Mouse (Mus musculus): ENCODE measurements around the gene Cacng8.

Gene Cacng8

DNA sequence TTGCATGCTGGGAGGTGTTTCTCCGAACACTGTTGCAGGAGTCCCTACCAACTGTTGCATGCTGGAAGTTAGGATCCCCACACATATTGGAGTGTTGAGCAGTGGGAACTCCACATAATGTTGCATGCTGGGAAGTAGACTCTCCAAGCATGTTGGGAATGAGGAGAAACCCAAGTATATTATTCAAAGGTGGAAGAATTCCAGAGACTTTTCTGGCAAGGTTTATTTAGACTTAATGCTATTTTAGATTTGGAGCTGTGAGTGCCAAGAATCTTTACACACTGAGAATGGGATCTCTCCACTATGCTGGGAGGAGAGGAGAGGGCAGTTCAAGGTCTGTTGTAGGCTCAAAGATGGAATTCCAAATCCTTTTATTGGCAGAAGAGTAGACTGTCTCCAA lies 41.6 kb downstream of the Cacng8 start:
- DNase-seq (ENCODE audit: low spot score in 2 of 2), result no peak

DNA sequence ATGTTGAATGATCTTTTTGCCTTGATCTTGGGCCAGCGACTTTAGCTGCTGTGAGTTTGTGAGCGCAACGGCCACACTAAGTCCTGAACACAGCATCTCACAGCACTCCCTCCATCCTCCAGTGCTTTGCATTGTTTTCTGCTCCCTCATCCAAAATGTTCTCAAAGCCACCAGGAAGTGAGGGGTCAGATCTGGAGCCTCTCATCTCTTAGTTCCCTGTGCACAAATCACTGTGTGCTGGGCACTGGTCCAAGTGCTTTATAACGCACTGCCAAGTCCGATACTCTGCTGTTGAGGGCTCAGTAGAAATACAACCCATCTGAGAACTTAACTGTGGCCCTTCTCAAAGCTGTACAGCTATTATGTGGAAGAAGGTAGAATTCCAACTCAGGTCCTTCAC lies 47.5 kb downstream of the Cacng8 start:
- DNase-seq (ENCODE audit: low spot score in 2 of 2), result no peak

DNA sequence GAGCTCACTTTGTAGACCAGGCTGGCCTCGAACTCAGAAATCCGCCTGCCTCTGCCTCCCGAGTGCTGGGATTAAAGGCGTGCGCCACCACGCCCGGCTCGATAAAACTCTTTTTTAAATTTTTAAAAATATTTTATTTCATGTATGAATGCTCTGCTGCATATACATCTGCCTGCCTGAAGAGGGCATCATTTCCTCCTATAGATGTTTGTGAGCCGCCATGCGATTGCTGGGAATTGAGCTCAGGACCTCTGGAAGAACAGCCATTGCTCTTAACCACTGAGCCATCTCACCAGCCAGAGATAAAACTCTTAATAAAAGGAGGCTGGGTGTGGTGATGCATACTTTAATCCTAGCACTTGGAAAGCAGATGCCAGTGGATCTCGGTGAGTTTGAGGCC lies 49.5 kb downstream of the Cacng8 start:
- no peak for DNase-seq (ENCODE audit: low spot score in 2 of 2)

DNA sequence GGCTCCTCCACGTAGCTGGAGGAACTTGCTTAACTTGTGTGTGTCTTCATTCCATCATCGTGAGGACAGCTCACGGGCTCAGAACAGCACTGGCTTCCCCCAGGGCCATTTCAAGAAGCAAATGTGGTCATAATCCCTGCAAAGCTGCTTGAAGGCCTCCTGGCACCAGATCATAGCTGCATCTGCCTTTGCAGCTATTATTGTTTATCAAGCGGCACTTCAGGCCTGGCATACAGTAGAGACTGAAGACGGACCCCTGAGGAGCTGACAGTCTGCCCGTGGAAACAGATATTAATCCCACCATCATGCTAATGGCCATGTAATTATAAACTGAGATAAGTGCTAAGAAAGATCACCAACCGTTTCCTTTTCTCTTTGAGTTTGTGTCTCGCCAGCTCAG lies 50.0 kb downstream of the Cacng8 start:
- DNase-seq (ENCODE audit: low spot score in 2 of 2), result no peak

DNA sequence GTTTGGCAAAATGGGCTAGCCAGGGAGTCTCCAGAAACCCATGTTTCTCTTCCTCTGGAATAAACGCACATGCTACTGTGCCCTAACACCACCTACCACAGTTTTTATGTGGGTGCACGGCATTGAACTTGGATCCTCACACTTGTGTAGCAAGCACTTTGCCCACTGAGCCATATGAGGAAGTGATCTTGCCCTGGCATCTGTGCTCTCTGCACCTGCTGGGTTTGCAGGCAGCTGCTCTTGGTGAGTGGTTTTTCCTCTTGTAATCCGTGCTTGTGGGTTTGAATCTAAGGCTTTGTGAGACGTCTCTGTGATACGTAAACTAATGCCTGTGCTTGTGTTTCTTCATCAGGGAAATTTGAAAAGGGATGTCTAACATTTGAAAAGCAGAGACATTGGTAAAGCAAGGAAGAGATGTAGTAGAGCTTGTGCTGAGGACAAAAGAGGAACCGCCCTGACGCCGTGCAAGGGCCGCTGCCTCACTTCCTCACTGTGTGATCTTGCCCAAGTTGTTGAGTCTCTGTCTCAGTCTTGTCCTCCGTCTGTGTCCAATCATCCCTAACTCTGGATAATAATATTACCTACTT lies 52.1 kb downstream of the Cacng8 start:
- no peak for DNase-seq (ENCODE audit: low spot score in 2 of 2)

DNA sequence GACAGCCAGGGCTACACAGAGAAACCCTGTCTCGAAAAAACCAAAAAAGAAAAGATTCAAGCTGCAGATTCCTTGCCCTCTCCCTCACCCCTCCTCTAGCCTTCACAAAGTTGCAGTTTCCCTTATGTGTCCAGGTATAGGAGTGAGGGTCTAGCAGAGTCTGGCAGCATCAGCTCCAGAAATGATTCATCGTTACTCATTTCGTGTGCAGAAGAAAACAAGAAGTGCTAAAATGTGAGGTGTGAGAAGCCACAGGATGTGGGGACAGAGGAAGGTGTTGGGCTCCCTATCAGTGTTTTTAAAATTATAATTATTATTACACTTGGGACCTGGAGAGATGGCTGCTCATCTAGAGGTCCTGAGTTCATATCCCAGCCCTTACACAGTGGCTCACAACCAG lies 54.2 kb downstream of the Cacng8 start:
- no peak for DNase-seq (ENCODE audit: low spot score in 2 of 2)

DNA sequence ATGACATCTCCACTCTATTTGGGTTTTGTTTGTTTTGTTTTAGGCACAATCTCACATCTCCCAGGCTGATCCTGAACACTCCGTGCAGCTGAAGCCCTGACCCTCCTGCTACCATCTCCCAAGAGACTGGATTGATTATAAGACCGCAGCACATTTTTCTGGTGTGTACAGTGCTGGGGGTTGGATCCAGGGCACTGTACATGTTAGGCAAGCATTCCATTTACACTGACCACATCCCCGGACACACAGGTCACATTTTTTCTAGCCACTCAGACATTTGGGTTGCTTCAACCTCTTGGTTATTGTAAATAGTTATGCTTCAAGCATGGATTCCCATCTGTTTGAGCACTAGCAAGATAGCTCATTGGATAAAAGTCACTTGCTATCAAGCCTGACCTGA lies 56.1 kb downstream of the Cacng8 start:
- DNase-seq (ENCODE audit: low spot score in 2 of 2), result no peak

DNA sequence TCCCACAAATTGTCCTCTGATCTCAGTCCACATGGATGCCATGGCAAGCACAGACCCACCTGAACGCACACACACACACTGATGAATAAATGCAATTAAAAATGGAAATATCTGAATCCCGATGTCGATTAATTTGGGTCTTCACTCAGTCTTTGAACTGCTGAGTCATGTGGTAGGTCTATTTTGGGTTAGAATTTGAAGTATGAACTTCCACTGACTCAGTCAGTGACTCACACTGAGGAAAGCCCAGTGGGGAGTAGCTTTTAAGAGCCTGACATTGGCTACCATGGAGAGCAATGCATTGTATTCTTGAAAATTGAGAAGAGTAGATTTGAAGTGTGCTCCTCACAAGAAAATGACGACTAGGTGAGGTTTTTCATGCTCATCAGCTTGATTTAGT lies 56.5 kb downstream of the Cacng8 start:
- DNase-seq (ENCODE audit: low spot score in 2 of 2), result no peak

DNA sequence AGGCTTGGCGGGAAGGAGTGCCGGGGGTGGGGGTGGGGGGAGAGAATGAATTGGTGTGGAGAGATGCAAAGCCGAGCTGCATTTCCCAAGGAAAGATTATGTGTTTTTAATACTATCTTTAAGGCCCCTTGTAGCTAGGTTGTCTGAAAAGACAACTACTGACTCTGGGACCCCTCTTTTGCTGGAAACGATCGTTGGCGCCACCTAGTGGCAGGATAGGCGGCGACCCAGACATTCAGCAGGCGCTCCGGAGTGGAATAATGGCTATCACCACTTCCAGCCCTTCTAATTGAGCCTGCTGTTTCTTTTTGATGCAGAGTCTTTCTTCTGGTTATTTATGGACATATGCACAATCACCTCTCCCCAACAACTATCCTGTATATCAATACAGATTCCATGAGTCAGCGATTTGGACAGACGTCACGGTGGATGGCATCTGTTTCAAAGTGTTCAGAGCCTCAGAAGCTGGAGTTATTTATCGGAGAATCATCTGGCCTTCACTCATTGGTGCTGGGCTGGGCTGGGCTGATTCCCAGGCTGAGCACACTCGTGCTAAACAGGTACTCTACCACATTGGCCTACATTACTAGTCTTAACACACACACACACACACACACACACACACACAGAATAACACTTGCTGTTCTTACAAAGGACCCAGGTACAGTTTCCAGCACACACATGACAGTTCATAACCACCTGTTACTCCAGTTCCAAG lies 58.4 kb downstream of the Cacng8 start:
- peak; percentile 80 to 88 for DNase-seq (ENCODE audit: low spot score in 2 of 2)

DNA sequence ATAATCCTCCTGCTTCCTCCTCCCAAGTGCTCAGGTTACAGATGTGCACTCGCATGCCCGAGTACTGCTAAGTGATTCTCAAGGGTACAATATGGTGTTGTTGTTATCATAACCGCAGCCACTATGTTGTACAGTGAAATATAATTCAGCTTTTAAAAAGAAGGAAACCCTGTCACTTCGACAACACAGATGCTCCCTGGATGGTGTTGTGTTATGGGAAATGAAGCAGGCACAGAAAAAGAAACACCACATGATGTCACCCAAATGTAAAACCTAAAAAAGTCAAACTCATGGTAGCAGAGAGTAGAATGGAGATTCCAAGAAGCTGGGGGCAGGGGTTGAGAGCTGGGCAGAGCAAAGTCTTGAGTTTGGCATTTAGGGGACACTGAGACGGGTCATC lies 60.2 kb downstream of the Cacng8 start:
- no peak for DNase-seq (ENCODE audit: low spot score in 2 of 2)

DNA sequence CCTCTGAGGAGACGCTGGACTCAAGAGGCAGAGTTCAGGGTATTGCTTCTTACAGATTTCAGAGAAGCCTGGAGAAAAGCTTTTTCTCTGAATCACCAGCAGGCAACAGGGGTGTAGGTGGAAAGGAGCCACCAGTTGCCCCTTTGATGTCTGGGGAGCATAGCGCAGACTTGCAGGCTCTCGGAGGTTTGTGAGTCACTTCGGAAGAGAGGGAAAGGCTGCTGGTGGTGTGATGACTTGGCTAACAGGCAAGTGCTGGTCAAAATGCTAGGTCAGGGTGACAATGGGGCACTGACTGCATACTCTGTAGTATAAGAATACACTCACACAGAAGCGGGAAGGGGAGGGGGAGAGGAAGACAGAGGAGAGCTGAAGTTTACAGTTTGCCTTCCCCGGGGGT lies 60.7 kb downstream of the Cacng8 start:
- no peak for DNase-seq (ENCODE audit: low spot score in 2 of 2)

DNA sequence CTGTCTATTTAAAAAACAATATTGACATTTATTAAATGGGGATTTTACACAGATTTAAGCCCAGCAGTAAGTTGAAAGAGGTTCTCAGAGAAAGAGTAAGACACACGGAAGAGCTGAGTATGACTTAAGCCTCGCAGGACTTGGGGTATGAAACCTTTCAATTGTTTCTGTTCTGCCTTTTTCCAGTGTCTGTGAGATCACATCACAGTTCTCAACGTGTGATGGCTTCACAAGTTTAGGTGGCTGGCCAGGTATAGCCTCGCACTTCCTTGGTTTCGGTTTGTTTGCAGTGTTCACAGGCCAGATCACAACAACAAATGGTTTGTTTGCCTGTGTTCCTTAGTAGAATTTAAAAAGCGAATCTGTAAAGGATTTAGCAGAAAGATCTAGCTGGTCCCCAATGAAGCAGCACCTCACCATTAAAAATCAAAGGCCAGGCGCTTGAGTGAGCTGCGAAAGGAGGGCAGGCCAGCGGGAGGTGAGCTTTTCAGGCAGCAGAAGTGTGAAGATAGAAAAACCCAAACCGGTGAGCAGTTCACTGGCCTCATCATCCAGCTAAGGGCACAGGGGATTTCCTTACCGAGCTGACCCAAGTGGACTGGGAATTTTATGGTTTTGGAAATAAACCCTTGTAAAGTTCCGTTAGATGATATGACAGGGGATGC lies 62.5 kb downstream of the Cacng8 start:
- DNase-seq (ENCODE audit: low spot score in 2 of 2), result no peak

DNA sequence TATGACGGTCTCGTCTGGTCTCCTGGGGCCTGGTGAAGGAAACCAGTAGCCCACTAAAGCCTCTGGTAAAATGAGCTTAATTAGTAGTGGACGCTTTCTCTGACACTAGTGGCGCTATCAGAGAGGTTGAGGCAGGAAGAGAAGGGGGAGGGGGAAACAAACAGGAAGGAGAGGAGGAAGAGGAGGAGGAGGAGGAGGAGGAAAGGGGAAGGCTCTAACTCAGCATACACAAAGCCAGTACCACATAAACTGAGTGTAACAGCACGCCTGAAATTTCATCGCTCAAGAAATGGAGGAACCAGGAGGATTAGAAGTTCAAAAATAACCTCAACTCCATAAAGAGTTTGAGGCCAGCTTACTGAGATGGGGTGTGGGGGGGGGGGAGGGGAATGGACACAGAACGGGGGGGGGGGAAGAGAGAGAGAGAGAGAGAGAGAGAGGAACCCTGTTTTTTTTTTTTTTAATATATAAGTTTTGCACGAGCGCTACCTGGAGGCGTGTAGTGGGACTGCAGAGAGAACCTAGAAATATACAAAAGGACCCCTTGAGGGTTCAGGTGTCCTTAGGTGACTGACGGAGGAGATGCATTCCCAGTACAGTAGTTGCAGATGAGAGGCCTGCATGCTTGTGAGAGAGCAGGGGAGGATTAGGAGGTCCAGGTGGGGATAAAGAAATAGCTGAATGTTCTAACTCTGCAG lies 63.2 kb downstream of the Cacng8 start:
- DNase-seq (ENCODE audit: low spot score in 2 of 2), result no peak

DNA sequence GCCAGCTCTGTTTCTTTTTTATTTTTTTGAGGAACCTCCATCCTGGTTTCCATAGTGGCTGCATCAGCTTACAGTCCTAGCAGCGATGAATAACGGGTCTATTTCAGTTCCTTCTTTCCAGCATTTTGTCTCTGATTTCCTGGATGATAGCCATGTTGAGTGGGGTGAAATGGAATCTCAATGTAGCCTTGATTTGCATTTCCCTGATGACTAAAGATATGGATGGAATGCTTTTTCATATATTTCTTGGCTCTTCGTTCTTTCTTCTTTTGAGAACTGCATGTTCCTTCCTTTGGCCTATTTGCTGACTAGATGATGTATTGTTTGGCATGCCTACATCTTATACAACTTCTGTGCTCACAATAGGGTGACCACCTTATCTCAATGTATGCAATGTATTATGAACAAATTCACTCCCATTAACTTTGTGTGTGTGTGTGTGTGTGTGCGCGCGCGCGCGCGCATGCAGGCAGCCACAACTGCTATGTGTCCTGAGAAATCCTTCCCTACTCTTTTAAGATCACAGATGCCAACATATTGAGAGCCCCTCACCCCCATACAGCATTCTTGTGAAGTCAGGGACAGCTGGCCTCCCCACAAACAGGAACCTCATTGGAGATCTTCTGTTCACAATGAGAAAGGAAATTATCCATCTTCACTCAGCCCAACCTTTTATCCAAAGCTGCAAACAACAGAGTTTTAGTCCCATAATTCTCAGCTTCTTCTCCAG lies 66.8 kb downstream of the Cacng8 start:
- DNase-seq (ENCODE audit: low spot score in 2 of 2), result no peak

DNA sequence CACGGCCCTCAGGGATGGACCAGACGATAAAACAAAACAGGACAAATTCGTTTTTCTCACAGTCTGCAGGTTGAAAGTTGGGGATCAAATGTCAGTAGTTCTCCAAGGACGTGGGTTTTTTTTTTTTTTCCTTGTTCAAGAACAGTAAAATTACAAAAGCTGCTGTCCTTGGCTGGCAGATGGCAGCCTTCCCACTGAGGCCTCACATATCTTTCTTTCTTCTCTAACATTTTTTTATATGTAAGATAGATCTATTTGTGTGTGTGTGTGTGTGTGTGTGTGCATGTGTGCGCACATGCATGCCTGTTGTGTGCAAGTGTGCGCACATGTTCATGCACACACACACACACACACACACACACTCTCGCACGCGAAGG lies 67.3 kb downstream of the Cacng8 start:
- no peak for DNase-seq (ENCODE audit: low spot score in 2 of 2)

DNA sequence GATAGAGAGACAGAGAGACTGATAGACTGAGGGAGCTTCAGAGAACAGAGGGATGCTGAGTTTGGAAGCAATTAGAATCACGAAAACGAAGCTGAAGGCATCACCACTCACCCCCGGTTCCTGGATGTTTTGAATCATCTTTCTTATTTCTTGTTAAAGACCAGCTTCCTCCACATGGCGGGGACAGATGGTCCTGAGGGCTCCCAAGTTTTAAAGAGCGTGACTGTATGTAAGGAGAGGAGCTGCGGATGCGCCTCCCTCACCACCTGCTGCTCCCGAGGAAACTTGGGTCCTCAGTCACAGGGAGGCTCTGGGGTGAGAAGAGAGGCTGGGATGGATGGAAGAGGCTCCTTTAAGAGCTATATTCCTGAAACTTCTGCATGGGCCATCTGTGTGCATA lies 69.8 kb downstream of the Cacng8 start:
- no peak for DNase-seq (ENCODE audit: low spot score in 2 of 2)

DNA sequence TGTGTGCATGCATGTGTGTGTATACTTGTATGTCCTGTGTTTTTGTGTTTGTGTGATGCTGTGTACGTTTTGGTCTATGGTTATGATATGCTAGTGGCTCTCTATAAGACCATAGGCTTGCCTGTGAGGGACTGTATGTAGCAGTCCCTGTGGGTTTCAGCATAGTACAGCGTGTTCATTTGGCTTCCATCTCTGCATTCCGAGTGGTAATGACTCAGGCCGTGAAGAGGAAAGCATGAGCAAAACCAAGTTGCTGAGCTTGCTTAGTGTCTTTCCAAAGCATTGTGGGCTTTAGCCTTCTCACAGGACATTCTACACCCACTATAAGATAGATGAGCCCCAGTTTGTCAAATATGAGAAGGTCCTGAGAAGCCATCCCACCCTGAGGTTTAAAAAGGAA lies 72.8 kb downstream of the Cacng8 start:
- no peak for DNase-seq (ENCODE audit: low spot score in 2 of 2)
